Mouse (Mus musculus) heart, postnatal 10 days (tissue): Measurements from ENCODE around the gene Gca. TPM values are rescaled to one million over a fixed set of nuclear protein-coding genes. Genes with fewer than 3 reads are reported as not detected.

Experiments
- DNase-seq, 2 experiments: peaks; one replicate each; pipeline ENCODE4 v3.0.0; 2021
- intact Hi-C: fragments of 180-260 bp; cut with DNase I; formaldehyde crosslinking; loops from one replicate; pipeline ENCODE4 v1.15.1; 2025
- total RNA-seq, 2 experiments: library from RNA; stranded (reverse); gene quantifications; 2 replicates each; pipeline ENCODE4 v1.2.3; 2021

Gene Gca
- 10 to 100 TPM; 28.7 to 41.1 TPM for total RNA-seq

DNA sequence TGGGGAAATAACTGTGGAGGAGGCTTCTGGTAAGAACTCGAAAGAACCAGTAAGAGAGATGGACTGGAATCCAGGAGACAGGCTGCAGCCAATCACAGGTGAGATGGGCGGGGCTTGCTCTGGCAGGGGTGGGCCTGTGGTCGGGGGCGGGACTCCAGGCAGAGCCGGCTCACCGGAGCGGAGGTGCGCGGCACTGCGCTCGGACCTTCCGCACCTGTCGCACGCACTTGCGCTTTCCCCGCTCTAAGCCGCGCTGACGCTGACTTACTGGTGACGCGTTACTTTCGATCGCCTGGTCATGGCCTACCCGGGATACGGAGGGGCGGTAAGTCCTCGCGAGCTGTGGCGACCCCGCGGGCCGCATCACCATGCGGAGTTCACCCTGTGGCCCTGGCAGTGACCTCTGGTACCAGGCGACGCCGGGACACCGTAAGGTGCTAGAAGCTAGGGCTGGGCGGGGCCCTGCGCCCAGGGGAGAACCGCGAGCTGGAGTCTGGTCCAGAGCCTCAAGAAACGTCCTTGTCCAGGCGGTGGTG is at the start of gene Gca:
Gene Gca (plus strand): TSS at position 151 of the 536 bp plus-strand sequence.
- intact Hi-C loops = no loop called here

GRCm38 (mm10) chr2:62618934-62619341 is 45.1 kb upstream of the Gca start:
- intact Hi-C loops = no loop called here
- no peak for DNase-seq

More for the DNA sequence above, at the start of gene Gca:
- peak; percentile 84 for DNase-seq

DNA sequence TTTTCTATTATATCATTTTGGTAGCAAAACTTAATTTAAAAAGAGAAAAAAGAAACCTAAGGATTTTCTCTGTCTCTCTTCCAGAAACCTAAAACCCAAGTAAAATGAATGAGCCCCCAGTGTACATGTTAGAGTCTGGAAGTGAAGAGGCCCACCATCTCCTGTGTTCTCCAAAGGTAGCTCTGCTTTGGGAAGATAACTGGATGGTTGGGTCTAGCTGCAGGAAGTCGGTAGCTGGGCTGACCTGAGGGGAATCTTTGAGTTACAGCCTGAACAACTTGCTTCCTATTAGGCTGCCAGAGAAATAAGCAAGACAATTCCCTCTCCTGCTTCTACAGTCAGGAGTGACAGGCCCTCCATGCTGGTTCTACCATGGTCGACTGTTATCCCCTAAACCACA is 44.4 kb upstream of the Gca start:
- intact Hi-C loops = loop anchor here (10.0 kb wide), 1 partner anchor 975 kb away; no protein-coding TSS in a partner anchor
- DNase-seq = no peak

- intact Hi-C loops = loop anchor here (10.0 kb wide), 1 partner anchor 978 kb away; no protein-coding TSS in a partner anchor
- DNase-seq = no peak
These were observed 41.1 kb upstream of the Gca start for GRCm38 (mm10) chr2:62623024-62623441.

- intact Hi-C loops = loop anchor here (2.0 to 10.0 kb wide), 4 partner anchors 80 to 983 kb away; no protein-coding TSS in a partner anchor
- DNase-seq = peak; percentile 12 to 48
These were observed 36.4 kb upstream of the Gca start for GRCm38 (mm10) chr2:62627728-62628127.

GRCm38 (mm10) chr2:62628356-62628755 is 35.7 kb upstream of the Gca start:
- DNase-seq = no peak

GRCm38 (mm10) chr2:62630446-62630845 is 33.6 kb upstream of the Gca start:
- intact Hi-C loops = loop anchor here (2.0 kb wide), 1 partner anchor 284 kb away; no protein-coding TSS in a partner anchor
- peak; percentile 41 to 60 for DNase-seq

More at GRCm38 (mm10) chr2:62628356-62628755, 35.7 kb upstream of the Gca start:
- intact Hi-C loops = loop anchor here (2.0 to 10.0 kb wide), 4 partner anchors 81 to 984 kb away; no protein-coding TSS in a partner anchor

GRCm38 (mm10) chr2:62639869-62640268 is 24.2 kb upstream of the Gca start:
- intact Hi-C loops = no loop called here
- no peak for DNase-seq

GRCm38 (mm10) chr2:62643405-62644305 is 20.4 kb upstream of the Gca start:
- intact Hi-C loops = no loop called here
- DNase-seq = peak; percentile 49 to 76

- intact Hi-C loops = loop anchor here (5.0 kb wide), 1 partner anchor 807 kb away; no protein-coding TSS in a partner anchor
- DNase-seq = no peak
These were observed 19.2 kb upstream of the Gca start for GRCm38 (mm10) chr2:62644891-62645290.

DNA sequence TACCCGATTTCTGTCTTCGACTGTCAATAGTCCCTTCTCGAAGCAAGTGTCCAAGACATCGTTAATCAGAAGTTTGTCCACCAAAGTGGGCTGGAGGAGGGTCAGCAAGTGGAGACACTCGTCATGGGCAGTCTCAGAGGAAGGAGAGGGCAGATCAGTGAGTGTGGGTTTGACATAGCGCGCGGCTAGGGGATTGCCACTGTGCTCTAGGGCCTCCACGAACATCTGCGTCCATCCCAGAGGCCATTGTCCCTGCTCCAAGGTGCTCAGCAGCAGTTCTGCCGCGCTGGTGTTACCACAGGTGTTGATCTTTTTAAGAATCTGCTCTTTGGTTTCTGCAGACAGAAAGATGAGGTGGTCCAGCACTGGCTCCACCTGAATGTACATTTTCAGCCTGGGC is 18.6 kb upstream of the Gca start:
- intact Hi-C loops = loop anchor here (5.0 kb wide), 1 partner anchor 807 kb away; no protein-coding TSS in a partner anchor
- peak; percentile 23 to 33 for DNase-seq

DNA sequence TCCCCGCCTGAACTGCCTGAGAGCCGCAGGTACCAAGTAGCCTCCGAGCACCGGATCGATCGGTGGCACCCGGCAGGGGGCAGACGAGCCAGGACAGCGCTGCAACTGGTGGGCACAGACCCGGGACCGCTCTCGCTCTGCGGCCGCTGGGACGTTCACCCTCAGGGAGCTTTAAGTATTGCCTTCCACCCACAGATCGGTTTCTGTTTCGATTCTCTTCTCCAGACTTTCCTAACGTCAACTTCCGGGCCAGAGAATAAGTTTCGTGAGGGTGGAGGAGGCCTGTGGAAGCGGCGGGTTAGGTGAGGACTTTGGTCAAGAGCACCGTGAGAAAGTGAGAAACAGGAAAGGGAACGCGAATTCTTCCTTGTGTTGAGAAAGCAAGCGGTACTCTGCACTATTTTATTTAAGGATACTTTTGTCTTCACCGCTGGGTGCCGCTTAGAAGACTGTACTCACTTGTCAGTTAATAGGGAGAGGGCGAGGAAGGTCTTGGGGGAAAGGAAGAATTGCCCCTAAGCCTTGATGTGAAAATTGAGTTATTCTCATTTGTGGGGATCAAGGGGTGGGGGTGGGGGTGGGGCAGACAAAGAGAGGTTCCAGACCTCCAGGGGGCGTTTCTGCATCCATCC is 18.0 kb upstream of the Gca start, which contains the start of gene Ifih1:
Gene Ifih1 (minus strand): TSS at position 242 of the 632 bp plus-strand sequence.
- intact Hi-C loops = loop anchor here (5.0 kb wide), 1 partner anchor 806 kb away; no protein-coding TSS in a partner anchor
- peak; percentile 67 to 76 for DNase-seq

DNA sequence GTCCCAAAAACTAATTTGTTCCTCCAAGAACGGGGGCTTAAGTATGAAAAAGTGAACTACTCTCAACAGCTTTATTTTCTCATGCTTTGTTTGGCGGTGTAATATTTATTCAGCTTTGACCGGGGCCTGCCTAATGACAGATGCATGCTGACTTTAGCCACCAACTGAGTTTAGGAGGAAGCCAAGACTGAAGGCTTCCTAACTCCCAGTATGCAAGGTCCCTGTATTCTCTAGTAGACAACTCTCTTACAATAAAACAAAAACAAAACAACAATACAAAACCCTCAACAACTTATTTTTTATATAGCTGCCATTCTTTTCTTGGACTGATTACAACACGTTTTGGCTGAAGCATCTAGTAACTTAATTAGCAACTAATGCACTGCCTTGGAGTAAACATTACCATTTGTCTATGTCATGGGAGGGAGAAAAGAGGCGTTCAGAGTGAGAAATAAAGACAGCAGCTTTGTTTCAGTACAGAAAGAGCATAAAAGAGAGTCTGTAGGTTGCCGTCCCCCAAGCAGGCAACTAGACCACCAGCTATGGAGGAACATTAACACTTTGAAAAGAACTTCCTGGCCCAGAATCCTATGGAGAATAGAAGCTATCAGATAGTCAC is 17.3 kb upstream of the Gca start:
- intact Hi-C loops = loop anchor here (5.0 kb wide), 1 partner anchor 806 kb away; no protein-coding TSS in a partner anchor
- DNase-seq = peak in 1 of 2 experiments; percentile 41

GRCm38 (mm10) chr2:62651890-62652289 is 12.2 kb upstream of the Gca start:
- intact Hi-C loops = no loop called here
- DNase-seq = no peak

GRCm38 (mm10) chr2:62652466-62652865 is 11.6 kb upstream of the Gca start:
- intact Hi-C loops = no loop called here

DNA sequence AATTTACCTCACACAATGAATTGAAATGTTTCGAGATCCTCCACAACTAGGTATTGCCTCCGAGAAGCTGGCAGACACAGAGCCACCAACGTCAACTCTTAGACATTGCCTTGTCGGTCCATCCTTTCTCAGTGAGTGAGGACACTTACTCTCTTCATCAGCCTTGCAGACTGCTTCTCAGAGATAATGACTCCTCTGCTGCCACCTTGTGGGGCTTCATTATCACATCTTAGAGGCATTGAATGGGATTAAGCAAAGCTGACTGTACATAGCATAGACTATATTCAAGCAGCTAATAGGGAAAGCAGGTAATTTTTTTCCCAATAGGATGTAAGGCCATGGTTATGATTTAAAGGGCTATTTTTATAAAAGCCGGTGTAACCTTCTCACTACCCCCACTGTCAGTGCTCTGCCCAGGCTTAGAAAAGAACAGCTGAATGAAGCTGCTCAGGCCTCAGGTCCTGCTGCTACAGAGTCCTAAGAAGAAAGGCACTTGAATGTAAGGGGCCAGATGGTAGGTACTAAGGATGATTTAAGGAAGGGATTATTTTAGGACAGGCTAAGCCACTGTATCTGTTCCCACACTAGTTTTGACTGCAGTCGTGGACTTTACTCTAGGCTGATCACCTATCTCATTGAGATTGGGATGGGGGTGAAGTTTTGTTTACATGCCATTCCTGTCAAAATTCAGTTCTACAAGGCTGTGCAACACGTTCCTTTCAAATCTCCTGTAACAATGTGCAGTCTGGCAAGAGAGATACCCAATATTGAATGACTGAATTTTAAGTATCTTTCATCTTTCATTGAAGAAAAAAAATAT is 9.4 kb upstream of the Gca start:
- intact Hi-C loops = no loop called here
- peak; percentile 49 to 65 for DNase-seq

More at GRCm38 (mm10) chr2:62652466-62652865, 11.6 kb upstream of the Gca start:
- DNase-seq = no peak

- DNase-seq = no peak
- intact Hi-C loops = no loop called here
These were observed 8.0 kb upstream of the Gca start for GRCm38 (mm10) chr2:62656072-62656471.

DNA sequence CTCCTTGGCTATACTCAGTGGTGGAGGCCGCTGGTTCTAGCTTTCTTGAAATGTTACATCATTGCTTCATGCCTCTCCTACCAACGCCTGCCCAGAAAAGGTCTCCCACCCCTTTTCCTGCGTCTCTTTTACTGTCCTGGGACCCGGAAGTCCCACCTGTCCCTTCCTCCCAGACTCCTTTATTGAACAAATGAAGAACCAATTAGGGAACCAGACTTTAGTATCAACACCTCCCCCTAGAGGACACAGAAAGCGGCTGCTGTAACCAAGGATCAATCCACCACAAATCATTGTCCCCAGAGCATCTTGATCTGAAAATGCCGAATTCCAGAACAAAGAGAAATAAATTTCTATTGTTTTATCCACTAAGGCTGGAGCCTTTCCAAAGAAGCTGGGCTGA is 3.5 kb upstream of the Gca start:
- intact Hi-C loops = no loop called here
- DNase-seq = no peak

- intact Hi-C loops = no loop called here
- DNase-seq = no peak
These were observed 1.5 kb upstream of the Gca start for GRCm38 (mm10) chr2:62662560-62662959.
